Mouse (Mus musculus): ENCODE data around the gene Ppp5c. TPM values are rescaled to one million over a fixed set of nuclear protein-coding genes. Genes with fewer than 3 reads are reported as not detected.

Gene Ppp5c
- polyA plus RNA-seq, 1 experiment from 2014 or later = 110 TPM

DNA sequence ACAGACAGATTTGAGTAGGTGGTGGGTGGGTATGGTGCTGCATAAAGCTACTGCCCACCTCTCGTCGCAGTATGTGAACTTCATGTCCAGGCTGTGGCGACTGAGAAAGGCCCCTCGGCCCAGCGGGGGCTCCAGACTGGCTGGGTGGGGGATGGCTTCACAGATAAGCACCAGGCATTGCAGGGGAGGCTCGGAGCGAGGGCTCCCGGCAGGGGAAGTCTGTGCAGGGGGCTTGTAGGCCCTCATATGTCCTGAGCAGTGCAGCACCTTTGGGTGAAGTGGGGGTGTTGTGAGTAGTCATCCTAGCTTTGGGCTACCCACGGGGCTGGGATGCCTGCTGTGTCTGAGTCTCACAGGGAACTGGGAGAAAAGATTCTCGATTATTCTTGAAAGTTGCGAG, 22.8 kb upstream of the Ppp5c start:
- peaks cover 39% of the 10 kb centered on the region for H3K36me3 ChIP-seq
- H3K9ac ChIP-seq = no peak overlapping the region
- WGBS = 65% methylated on average over 11 of the region's 11 CpGs
- no peak overlapping the region for H3K4me2 ChIP-seq (replicated peaks)
- no peaks in the 10 kb centered on the region for H3K9me3 ChIP-seq
- no peak overlapping the region for H3K4me3 ChIP-seq
- no peaks in the 10 kb centered on the region for H3K4me1 ChIP-seq
- H3K27ac ChIP-seq = no peak overlapping the region
- no peaks in the 10 kb centered on the region for H3K27me3 ChIP-seq
- ATAC-seq (ENCODE audit: insufficient number of reproducible peaks, insufficient read depth, low FRiP score, low TSS enrichment) = 0 out of 2 replicates have a peak, but pooled peaks have one; percentile 36

DNA sequence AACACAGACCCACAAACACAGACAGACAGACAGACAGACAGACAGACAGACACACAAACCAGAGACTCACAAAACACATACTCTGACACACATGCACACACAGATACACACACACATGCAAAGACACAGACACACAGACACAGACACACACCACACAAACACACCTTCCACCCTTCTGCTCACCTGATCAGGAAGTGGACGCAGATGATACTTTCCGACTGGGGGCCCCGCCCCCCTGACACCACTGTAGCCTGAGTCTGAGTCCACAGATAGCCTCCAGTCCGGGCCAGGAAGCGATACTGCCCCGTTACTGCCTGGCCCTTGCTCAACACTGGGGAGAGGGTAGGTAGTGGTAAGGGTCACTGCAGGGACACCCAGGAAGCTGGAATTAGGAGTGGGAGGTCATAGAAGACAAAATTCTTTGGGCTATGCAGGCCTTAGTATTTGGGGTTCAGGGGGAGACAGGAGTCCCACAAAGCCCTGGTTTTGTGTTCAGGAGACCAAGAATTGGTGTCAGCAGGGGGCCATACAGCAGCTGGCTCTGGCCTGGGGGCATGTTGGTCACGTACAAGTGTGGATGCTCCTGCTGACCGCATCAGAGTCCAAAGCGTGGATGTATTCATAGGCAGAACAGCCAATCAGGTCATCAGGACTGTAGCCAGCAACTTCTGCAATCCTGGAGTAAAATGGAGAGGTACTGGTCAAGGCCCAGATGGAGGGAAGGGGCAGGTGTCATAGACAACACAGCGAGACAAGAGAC, 20.9 kb upstream of the Ppp5c start:
- ATAC-seq (ENCODE audit: insufficient number of reproducible peaks, insufficient read depth, low FRiP score, low TSS enrichment) = no peak
- H3K27ac ChIP-seq = no peak overlapping the region
- H3K9ac ChIP-seq = no peak overlapping the region
- H3K4me1 ChIP-seq = no peaks in the 10 kb centered on the region
- H3K4me3 ChIP-seq = no peak overlapping the region
- 85% methylated on average over 10 of the region's 10 CpGs for WGBS
- H3K27me3 ChIP-seq = no peaks in the 10 kb centered on the region
- peaks cover 48% of the 10 kb centered on the region for H3K36me3 ChIP-seq
- H3K9me3 ChIP-seq = no peaks in the 10 kb centered on the region
- H3K4me2 ChIP-seq (replicated peaks) = no peak overlapping the region

DNA sequence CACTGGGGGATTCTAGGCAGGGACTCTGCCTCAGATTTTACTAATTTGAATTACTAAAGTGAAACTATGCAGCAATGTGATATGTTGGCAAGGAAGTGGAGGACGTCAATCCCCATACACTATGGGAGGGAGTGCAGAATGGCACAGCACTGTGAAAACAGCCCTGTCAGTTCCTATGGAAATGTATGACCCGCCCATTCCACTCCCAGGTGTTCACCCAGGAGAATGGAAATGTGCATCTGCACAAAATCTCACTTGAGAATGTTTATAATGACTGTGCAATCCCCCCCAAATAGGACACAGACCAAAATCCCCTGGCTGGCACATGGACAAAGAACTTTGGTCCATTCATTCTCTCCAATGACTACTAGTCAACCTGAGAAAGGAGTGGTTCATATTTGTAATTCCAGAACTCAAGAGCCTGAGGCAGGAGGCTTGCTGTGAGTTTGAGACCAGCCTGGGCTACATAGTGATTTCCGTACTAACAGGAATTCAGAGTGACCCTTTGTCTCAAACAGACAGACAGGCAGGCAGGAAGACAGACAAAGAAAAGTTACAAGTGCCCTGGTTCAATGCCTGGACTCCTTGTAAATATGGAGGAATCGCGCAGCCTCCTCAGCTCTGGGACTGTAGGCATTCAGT, 19.4 kb upstream of the Ppp5c start:
- Histone ChIP-seq H3K4me3 (no peak overlapping the region), H3K27me3 (no peaks in the 10 kb centered on the region), H3K4me2 (replicated peaks) (no peak overlapping the region), H3K36me3 (peaks cover 56% of the 10 kb centered on the region), H3K9ac (no peak overlapping the region), H3K9me3 (no peaks in the 10 kb centered on the region), H3K27ac (no peak overlapping the region), H3K4me1 (no peaks in the 10 kb centered on the region)
- WGBS = 84% methylated on average over 5 of the region's 5 CpGs
- no peak for ATAC-seq (ENCODE audit: insufficient number of reproducible peaks, insufficient read depth, low FRiP score, low TSS enrichment)

DNA sequence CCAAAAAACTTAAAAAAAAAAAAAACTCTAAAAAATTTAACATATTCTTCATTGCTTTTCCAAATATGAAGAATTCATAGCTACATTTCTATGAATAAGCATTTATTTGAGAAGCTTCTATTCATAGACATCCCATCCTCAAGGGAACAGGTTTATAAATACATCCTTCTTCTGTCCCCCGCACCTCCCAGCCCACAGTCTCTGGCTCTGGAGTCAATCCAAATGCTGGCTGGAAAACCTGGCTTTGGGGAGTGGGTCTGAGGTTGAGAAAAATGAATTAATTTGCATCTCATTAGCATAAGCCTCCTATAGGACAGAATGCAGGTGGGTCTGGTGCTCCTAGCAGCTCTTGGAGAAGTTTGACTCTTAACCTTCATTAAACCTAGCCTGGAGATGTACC, 18.0 kb upstream of the Ppp5c start:
- no peak overlapping the region for H3K4me2 ChIP-seq (replicated peaks)
- H3K27ac ChIP-seq = no peak overlapping the region
- no peaks in the 10 kb centered on the region for H3K27me3 ChIP-seq
- WGBS = 78% methylated on average over 1 of the region's 1 CpGs
- no peaks in the 10 kb centered on the region for H3K9me3 ChIP-seq
- no peak overlapping the region for H3K9ac ChIP-seq
- peaks cover 65% of the 10 kb centered on the region for H3K36me3 ChIP-seq
- ATAC-seq (ENCODE audit: insufficient number of reproducible peaks, insufficient read depth, low FRiP score, low TSS enrichment) = no peak
- H3K4me1 ChIP-seq = no peaks in the 10 kb centered on the region
- H3K4me3 ChIP-seq = no peak overlapping the region

DNA sequence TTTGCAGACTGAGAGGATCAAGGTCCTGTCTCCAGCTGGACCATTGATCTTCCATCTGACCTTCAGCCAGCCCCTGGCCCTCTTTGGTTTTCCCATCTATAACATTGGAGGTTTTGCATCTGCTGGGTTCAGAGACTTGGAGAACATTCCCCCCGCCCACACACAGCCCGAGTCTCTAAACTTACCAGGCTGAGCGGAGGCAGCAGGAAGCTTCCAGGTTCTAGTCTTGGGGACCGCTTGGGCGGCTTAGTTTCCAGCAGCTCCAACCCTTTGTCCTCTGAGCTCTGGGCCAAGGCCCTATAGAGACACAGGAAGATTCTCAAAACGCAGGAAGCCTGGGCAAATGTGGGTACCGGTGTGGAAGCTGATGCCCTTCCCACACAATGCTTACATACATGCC, 11.6 kb upstream of the Ppp5c start:
- Histone ChIP-seq H3K27me3 (no peaks in the 10 kb centered on the region), H3K4me1 (no peaks in the 10 kb centered on the region), H3K9ac (no peak overlapping the region), H3K27ac (no peak overlapping the region), H3K9me3 (no peaks in the 10 kb centered on the region), H3K36me3 (peaks cover 77% of the 10 kb centered on the region), H3K4me2 (replicated peaks) (no peak overlapping the region), H3K4me3 (no peak overlapping the region)
- ATAC-seq (ENCODE audit: insufficient number of reproducible peaks, insufficient read depth, low FRiP score, low TSS enrichment) = no peak
- 86% methylated on average over 7 of the region's 7 CpGs for WGBS

DNA sequence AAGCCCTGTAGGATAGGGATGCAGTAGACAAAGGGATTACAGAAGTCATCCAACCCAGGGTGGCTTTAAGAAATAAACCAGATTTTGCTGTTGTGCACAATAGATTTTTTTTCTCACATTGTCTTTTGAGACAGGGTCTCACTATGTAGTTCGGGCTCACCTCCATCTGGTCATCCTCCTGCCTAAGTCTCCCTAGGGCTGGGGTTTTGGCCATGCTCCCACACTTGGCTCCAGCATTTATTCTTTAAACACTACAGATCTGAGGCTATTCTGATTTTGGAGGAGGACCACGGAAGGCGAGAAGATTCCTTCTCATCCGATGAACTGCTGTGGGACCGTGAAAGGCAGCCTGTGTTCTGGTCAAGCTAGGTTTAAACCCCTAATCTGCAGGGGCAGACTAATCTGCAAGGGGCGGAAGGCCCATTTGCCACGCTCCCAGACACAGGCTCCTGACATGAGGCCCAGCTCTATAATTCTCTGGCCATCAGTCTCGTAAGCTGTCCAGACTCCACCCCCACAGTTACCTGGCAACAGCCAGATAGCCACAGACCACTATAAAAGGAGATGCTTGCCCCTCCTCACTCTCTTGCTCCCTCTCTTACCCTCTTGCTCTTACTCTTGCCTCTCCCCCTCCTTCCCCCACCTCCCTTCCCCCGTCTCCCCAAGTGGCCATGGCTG, 10.4 kb upstream of the Ppp5c start:
- H3K9ac ChIP-seq = no peak overlapping the region
- no peaks in the 10 kb centered on the region for H3K27me3 ChIP-seq
- H3K36me3 ChIP-seq = peaks cover 77% of the 10 kb centered on the region
- no peak overlapping the region for H3K4me3 ChIP-seq
- no peaks in the 10 kb centered on the region for H3K9me3 ChIP-seq
- no peak overlapping the region for H3K4me2 ChIP-seq (replicated peaks)
- 57% methylated on average over 9 of the region's 9 CpGs for WGBS
- H3K4me1 ChIP-seq = no peaks in the 10 kb centered on the region
- ATAC-seq (ENCODE audit: insufficient number of reproducible peaks, insufficient read depth, low FRiP score, low TSS enrichment) = no peak
- H3K27ac ChIP-seq = no peak overlapping the region

DNA sequence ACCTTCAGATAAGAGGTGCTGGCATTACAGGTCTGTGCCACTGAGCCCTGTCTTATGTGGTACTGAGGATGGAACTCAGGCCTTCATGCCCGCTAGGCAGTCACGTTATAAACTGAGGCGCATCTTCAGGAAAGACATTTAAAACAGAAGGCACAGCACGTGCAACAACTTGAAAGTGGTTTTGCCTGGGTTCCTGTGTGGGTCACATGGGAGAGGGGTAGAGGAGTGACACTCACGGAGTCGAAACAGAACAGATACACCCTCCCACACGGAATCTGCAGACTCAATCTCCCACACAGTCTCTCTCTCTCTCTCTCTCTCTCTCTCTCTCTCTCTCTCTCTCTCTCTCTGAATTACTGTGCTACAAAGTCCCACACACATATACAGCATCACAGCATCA, 2.5 kb upstream of the Ppp5c start:
- H3K4me3 ChIP-seq = no peak overlapping the region
- H3K9me3 ChIP-seq = no peaks in the 10 kb centered on the region
- ATAC-seq (ENCODE audit: insufficient number of reproducible peaks, insufficient read depth, low FRiP score, low TSS enrichment) = no peak
- H3K4me1 ChIP-seq = peaks cover 19% of the 10 kb centered on the region
- 81% methylated on average over 7 of the region's 7 CpGs for WGBS
- H3K9ac ChIP-seq = no peak overlapping the region
- peaks cover 25% of the 10 kb centered on the region for H3K36me3 ChIP-seq
- no peak overlapping the region for H3K27ac ChIP-seq
- H3K27me3 ChIP-seq = no peaks in the 10 kb centered on the region
- H3K4me2 ChIP-seq (replicated peaks) = no peak overlapping the region

DNA sequence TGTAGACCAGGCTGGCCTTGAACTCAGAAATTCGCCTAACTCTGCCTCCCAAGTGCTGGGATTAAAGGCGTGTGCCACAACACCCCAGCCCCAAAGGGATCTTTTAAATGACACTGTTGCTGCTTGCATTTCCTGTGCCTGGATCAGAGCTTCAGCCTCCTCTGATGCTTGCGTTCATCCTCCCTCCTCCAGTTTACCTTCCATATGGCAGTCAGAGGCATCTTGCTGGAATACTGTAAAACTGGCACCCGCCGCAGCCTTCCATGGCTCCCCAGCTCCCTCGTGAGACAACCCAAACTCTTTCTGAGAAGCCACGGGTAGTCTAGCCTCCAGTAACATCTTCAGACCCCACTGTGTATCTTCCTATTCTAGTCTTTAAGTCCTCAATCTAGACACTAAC, 1.2 kb upstream of the Ppp5c start:
- Histone ChIP-seq H3K9me3 (no peaks in the 10 kb centered on the region), H3K4me1 (peaks cover 22% of the 10 kb centered on the region), H3K4me3 (no peak overlapping the region), H3K4me2 (replicated peaks) (no peak overlapping the region), H3K27me3 (no peaks in the 10 kb centered on the region), H3K36me3 (peaks cover 22% of the 10 kb centered on the region), H3K27ac (no peak overlapping the region), H3K9ac (no peak overlapping the region)
- ATAC-seq (ENCODE audit: insufficient number of reproducible peaks, insufficient read depth, low FRiP score, low TSS enrichment) = no peak
- WGBS = 74% methylated on average over 7 of the region's 7 CpGs

DNA sequence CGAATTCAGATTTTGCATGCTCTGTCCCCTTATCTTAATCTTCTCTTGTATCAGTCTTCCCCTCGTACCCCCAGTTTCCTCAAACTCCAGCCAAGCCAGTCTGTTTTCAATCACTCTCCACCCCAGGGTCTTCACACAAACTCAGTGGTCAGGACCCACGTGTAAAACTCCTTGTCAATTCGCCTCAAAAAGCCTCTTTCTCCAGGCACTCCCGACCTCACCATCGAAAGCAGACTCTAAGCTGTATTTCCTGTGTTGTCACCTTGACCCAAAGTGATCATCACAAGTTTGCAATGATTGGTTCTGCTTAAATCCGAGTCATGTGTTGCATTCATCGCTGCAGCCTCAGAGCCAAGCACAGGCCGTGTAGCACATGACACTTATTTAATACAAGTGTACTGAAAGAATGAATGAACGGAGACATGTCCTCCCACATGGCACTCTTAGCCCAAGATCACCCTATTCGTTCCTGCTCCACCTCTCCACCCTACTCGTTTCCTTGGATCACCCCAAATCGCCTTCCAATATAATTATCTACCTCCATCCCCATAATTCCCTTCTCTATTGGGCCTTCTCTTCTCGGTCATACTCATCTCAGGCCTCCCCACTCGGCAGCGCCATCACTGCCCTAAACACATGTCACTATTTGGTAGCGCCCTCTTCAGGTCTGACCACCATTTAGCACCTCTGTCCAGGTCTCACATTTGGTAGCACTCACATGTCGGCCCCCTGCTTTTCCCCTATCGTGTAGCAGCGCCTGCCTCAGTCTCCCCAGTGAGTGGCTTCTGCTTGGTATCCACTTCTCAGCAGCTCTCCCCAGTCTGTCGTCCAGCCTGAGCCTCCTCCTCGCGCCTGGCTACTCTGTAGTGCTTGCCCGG, 775 bp downstream of the Ppp5c start:
- WGBS = 6% methylated on average over 24 of the region's 24 CpGs
- peak overlapping the region; percentile 83 for H3K4me2 ChIP-seq (replicated peaks)
- peaks cover 22% of the 10 kb centered on the region for H3K4me1 ChIP-seq
- ATAC-seq (ENCODE audit: insufficient number of reproducible peaks, insufficient read depth, low FRiP score, low TSS enrichment) = 0 out of 2 replicates have a peak, but pooled peaks have one; percentile 0
- H3K9ac ChIP-seq = peak overlapping the region; percentile 84
- no peaks in the 10 kb centered on the region for H3K27me3 ChIP-seq
- peak overlapping the region; percentile 89 for H3K4me3 ChIP-seq
- peaks cover 25% of the 10 kb centered on the region for H3K36me3 ChIP-seq
- peak overlapping the region; percentile 72; the same call in 1 of the 2 replicates for H3K27ac ChIP-seq
- no peaks in the 10 kb centered on the region for H3K9me3 ChIP-seq

DNA sequence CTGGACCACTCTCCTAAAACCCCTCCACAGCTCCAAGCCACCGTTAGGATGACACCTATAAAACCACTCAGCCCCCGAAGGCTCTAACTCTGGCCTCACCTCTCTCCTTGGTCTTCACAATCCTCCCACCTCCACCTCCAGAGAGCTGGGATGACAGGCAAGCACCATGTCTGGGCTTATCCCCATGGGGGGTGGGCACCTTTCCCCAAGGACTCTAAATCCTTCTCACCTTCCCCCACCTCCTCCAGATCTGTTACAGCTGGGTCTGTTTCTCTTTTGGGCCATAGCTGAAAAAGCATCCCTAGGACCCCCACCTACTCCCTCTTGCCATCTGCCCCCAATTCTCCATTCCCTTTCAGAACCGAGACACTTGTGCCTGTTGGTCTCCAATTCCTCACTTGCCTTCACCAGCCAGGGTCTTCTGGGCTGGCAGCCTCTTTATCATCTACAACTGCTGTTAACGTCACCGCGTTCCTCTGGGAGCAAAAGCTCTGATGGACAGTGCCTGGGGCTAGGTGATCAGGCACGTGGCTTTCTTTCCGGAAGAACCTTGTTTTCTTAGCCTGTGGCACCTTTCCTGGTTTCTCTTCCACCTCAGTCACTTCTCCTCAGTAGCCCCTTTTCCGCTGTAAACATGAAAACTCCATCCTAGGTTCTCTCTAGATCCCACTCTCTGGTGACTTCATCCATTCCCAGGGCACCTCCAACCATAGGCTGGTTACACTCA, 1.7 kb downstream of the Ppp5c start:
- H3K27ac ChIP-seq = no peak overlapping the region
- peaks cover 34% of the 10 kb centered on the region for H3K36me3 ChIP-seq
- ATAC-seq (ENCODE audit: insufficient number of reproducible peaks, insufficient read depth, low FRiP score, low TSS enrichment) = no peak
- peaks cover 22% of the 10 kb centered on the region for H3K4me1 ChIP-seq
- H3K4me3 ChIP-seq = peak overlapping the region; percentile 89
- H3K4me2 ChIP-seq (replicated peaks) = peak overlapping the region; percentile 83
- no peaks in the 10 kb centered on the region for H3K27me3 ChIP-seq
- WGBS = 59% methylated on average over 9 of the region's 9 CpGs
- H3K9ac ChIP-seq = peak overlapping the region; percentile 84
- H3K9me3 ChIP-seq = no peaks in the 10 kb centered on the region

DNA sequence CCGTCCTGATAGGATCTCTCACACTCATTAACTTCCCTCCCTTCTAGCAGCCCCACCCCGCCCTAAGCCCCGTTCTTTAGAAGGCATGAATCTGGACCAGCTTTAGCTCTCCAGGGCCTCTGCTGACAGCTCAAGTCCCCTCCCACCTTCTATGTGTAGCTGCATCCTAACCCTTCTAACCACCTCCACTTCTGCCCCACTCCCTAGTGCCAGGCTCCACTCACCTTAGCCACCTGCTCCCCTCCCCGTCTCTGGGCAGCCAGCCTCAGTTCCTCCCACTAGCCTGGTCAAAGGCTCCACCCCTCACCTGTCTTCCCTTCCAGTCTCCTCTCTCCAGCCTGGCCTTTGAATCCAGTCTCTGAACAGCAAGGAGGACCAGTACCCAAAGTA, 2.2 kb downstream of the Ppp5c start:
- no peak for ATAC-seq (ENCODE audit: insufficient number of reproducible peaks, insufficient read depth, low FRiP score, low TSS enrichment)
- Histone ChIP-seq H3K9ac (peak overlapping the region; percentile 84; the same call in 1 of the 2 replicates), H3K4me3 (no peak overlapping the region), H3K4me1 (peaks cover 22% of the 10 kb centered on the region), H3K27me3 (no peaks in the 10 kb centered on the region), H3K36me3 (peaks cover 40% of the 10 kb centered on the region), H3K27ac (no peak overlapping the region), H3K9me3 (no peaks in the 10 kb centered on the region), H3K4me2 (replicated peaks) (0 out of 2 replicates have a peak overlapping the region, but pooled peaks have one; percentile 83)
- 75% methylated on average over 4 of the region's 4 CpGs for WGBS
